Mouse (Mus musculus): ENCODE data around the gene Enpp3.

The Enpp3 gene

GRCm38 (mm10) chr10:24842676-24843075 lies at the start of gene Enpp3:
Enpp3 (minus strand) TSS chr10:24842823.
- no peak for DNase-seq

GRCm38 (mm10) chr10:24888343-24888742 lies 45.7 kb upstream of the Enpp3 start:
- no peak for DNase-seq

- DNase-seq, result peak in 1 of 2 experiments; percentile 12
These were observed 43.4 kb upstream of the Enpp3 start for GRCm38 (mm10) chr10:24886008-24886407.

GRCm38 (mm10) chr10:24873624-24874023 lies 31.0 kb upstream of the Enpp3 start:
- DNase-seq, result no peak

GRCm38 (mm10) chr10:24869760-24870290 lies 27.2 kb upstream of the Enpp3 start, which contains the start of gene Med23:
Med23 (plus strand) TSS chr10:24869986.
- DNase-seq, result peak; percentile 97 to 98

- no peak for DNase-seq
These were observed 21.8 kb upstream of the Enpp3 start for GRCm38 (mm10) chr10:24864434-24864833.

- no peak for DNase-seq
These were observed 20.5 kb upstream of the Enpp3 start for GRCm38 (mm10) chr10:24863146-24863545.

GRCm38 (mm10) chr10:24841998-24842397 lies 625 bp downstream of the Enpp3 start:
- no peak for DNase-seq

GRCm38 (mm10) chr10:24840795-24841194 lies 1.8 kb downstream of the Enpp3 start:
- no peak for DNase-seq

- DNase-seq, result no peak
These were observed 6.1 kb downstream of the Enpp3 start for GRCm38 (mm10) chr10:24836366-24837038.

- peak in 1 of 2 experiments; percentile 22 for DNase-seq
These were observed 6.8 kb downstream of the Enpp3 start for GRCm38 (mm10) chr10:24835702-24836342.

GRCm38 (mm10) chr10:24834634-24835371 lies 7.8 kb downstream of the Enpp3 start:
- no peak for DNase-seq

GRCm38 (mm10) chr10:24832306-24832705 lies 10.3 kb downstream of the Enpp3 start:
- DNase-seq, result no peak

GRCm38 (mm10) chr10:24831377-24832095 lies 11.1 kb downstream of the Enpp3 start:
- peak in 1 of 2 experiments; percentile 41 for DNase-seq

- no peak for DNase-seq
These were observed 12.2 kb downstream of the Enpp3 start for GRCm38 (mm10) chr10:24830448-24830847.

GRCm38 (mm10) chr10:24828136-24828535 lies 14.5 kb downstream of the Enpp3 start:
- DNase-seq, result no peak

GRCm38 (mm10) chr10:24826130-24826529 lies 16.5 kb downstream of the Enpp3 start:
- no peak for DNase-seq

- no peak for DNase-seq
These were observed 17.1 kb downstream of the Enpp3 start for GRCm38 (mm10) chr10:24825456-24826081.

- DNase-seq, result no peak
These were observed 18.0 kb downstream of the Enpp3 start for GRCm38 (mm10) chr10:24824621-24825020.

GRCm38 (mm10) chr10:24823697-24824535 lies 18.7 kb downstream of the Enpp3 start:
- DNase-seq, result no peak

GRCm38 (mm10) chr10:24823265-24823664 lies 19.4 kb downstream of the Enpp3 start:
- no peak for DNase-seq
